Mouse (Mus musculus) hindbrain, embryonic 13.5 days (tissue): ENCODE measurements at regions not wholly inside any gene's neighbourhood (a gene's known extent, or its start where the extent isn't known, plus 50 kb on each side); places are given as distances from the start of the nearest gene placed in this dataset.

Experiments used
- ATAC-seq: fragments of 200-750 bp; cut with Nextera tagmentation; 2 replicates; pipeline ENCODE4 v1.8.0; 2017; ENCODE audit warnings: moderate TSS enrichment; ENCODE audit not compliant: low FRiP score
- H3K27ac ChIP-seq: fragments of 300-500 bp; sonication (generic); 2 replicates; pipeline ENCODE4 v1.5.1; 2015; ENCODE audit warnings: inconsistent platforms, mild to moderate bottlenecking, moderate library complexity
- H3K27me3 ChIP-seq: fragments of 300-500 bp; sonication (generic); 2 replicates; pipeline ENCODE4 v1.6.1; 2015; ENCODE audit warnings: mild to moderate bottlenecking, inconsistent platforms
- H3K36me3 ChIP-seq: fragments of 300-500 bp; sonication (generic); 2 replicates; pipeline ENCODE4 v1.6.1; 2015; ENCODE audit warnings: mild to moderate bottlenecking, inconsistent platforms
- H3K4me1 ChIP-seq: fragments of 300-500 bp; sonication (generic); replicated peaks from 2 replicates; pipeline ENCODE4 v1.6.1; 2015; ENCODE audit warnings: inconsistent platforms
- H3K4me2 ChIP-seq: fragments of 300-500 bp; sonication (generic); 2 replicates; pipeline ENCODE4 v1.6.1; 2015; ENCODE audit warnings: inconsistent platforms, mild to moderate bottlenecking, moderate library complexity
- H3K4me3 ChIP-seq: fragments of 300-500 bp; sonication (generic); 2 replicates; pipeline ENCODE4 v1.5.1; 2015; ENCODE audit warnings: mild to moderate bottlenecking, inconsistent platforms
- H3K9ac ChIP-seq: fragments of 300-500 bp; sonication (generic); 2 replicates; pipeline ENCODE4 v1.6.1; 2015; ENCODE audit warnings: mild to moderate bottlenecking, inconsistent platforms
- H3K9me3 ChIP-seq: fragments of 300-500 bp; sonication (generic); 2 replicates; pipeline ENCODE4 v1.6.1; 2016; ENCODE audit warnings: inconsistent platforms
- WGBS: fragments of 180-500 bp; shearing (Covaris S2); methylation state at CpG from one replicate; pipeline ENCODE4 v1.1.7; 2015; 5-methylcytosine and 5-hydroxymethylcytosine counted together

GRCm38 (mm10) chrX:167152611-167153010 lies 56.5 kb downstream of the Tmsb4x start:
- Histone ChIP-seq H3K9ac (no peak overlapping the region), H3K27me3 (peaks cover 51% of the 10 kb centered on the region), H3K4me1 (no peaks in the 10 kb centered on the region), H3K4me3 (no peak overlapping the region), H3K27ac (peak overlapping the region; percentile 30; the same call in 1 of the 2 replicates), H3K4me2 (no peak overlapping the region), H3K9me3 (no peaks in the 10 kb centered on the region), H3K36me3 (no peaks in the 10 kb centered on the region)
- 72% methylated on average over 4 of the region's 4 CpGs for WGBS
- ATAC-seq, result no peak

GRCm38 (mm10) chrX:167151341-167151740 lies 57.8 kb downstream of the Tmsb4x start:
- no peak for ATAC-seq
- no peaks in the 10 kb centered on the region for H3K4me1 ChIP-seq
- H3K36me3 ChIP-seq, result no peaks in the 10 kb centered on the region
- no peak overlapping the region for H3K4me3 ChIP-seq
- no peak overlapping the region for H3K4me2 ChIP-seq
- H3K9me3 ChIP-seq, result no peaks in the 10 kb centered on the region
- peaks cover 58% of the 10 kb centered on the region for H3K27me3 ChIP-seq
- H3K9ac ChIP-seq, result no peak overlapping the region
- no peak overlapping the region for H3K27ac ChIP-seq
- WGBS, result 36% methylated on average over 3 of the region's 3 CpGs

- H3K36me3 ChIP-seq, result no peaks in the 10 kb centered on the region
- H3K27me3 ChIP-seq, result peaks cover 62% of the 10 kb centered on the region
- WGBS, result 92% methylated on average over 4 of the region's 4 CpGs
Observed at GRCm38 (mm10) chrX:167149400-167149799, 59.7 kb downstream of the Tmsb4x start.

GRCm38 (mm10) chrX:167146513-167147360 lies 62.4 kb downstream of the Tmsb4x start:
- H3K4me2 ChIP-seq, result no peak overlapping the region
- ATAC-seq, result no peak
- H3K9ac ChIP-seq, result no peak overlapping the region
- no peaks in the 10 kb centered on the region for H3K4me1 ChIP-seq
- no peaks in the 10 kb centered on the region for H3K9me3 ChIP-seq
- H3K27me3 ChIP-seq, result peaks cover 55% of the 10 kb centered on the region
- H3K27ac ChIP-seq, result no peak overlapping the region
- 84% methylated on average over 8 of the region's 8 CpGs for WGBS
- no peak overlapping the region for H3K4me3 ChIP-seq
- H3K36me3 ChIP-seq, result no peaks in the 10 kb centered on the region

More at GRCm38 (mm10) chrX:167149400-167149799, 59.7 kb downstream of the Tmsb4x start:
- ATAC-seq, result no peak
- Histone ChIP-seq H3K9ac (no peak overlapping the region), H3K4me3 (no peak overlapping the region), H3K27ac (no peak overlapping the region), H3K9me3 (no peaks in the 10 kb centered on the region), H3K4me2 (no peak overlapping the region), H3K4me1 (no peaks in the 10 kb centered on the region)

GRCm38 (mm10) chrX:167145508-167146182 lies 63.5 kb downstream of the Tmsb4x start:
- H3K4me3 ChIP-seq, result no peak overlapping the region
- no peaks in the 10 kb centered on the region for H3K36me3 ChIP-seq
- 68% methylated on average over 11 of the region's 11 CpGs for WGBS
- H3K4me1 ChIP-seq, result no peaks in the 10 kb centered on the region
- H3K9me3 ChIP-seq, result no peaks in the 10 kb centered on the region
- H3K9ac ChIP-seq, result no peak overlapping the region
- H3K27ac ChIP-seq, result no peak overlapping the region
- no peak overlapping the region for H3K4me2 ChIP-seq
- peaks cover 48% of the 10 kb centered on the region for H3K27me3 ChIP-seq
- no peak for ATAC-seq

- Histone ChIP-seq H3K36me3 (no peaks in the 10 kb centered on the region), H3K9me3 (no peaks in the 10 kb centered on the region), H3K27me3 (peaks cover 20% of the 10 kb centered on the region; the same call in 1 of the 2 replicates), H3K4me1 (no peaks in the 10 kb centered on the region), H3K4me3 (no peak overlapping the region), H3K4me2 (no peak overlapping the region), H3K27ac (no peak overlapping the region), H3K9ac (no peak overlapping the region)
- ATAC-seq, result no peak
- 72% methylated on average over 2 of the region's 2 CpGs for WGBS
Observed at GRCm38 (mm10) chrX:167139110-167139509, 70.0 kb downstream of the Tmsb4x start.

- 90% methylated on average over 3 of the region's 3 CpGs for WGBS
- no peak for ATAC-seq
Observed at GRCm38 (mm10) chrX:167134250-167134649, 74.9 kb downstream of the Tmsb4x start.

GRCm38 (mm10) chrX:167132989-167133395 lies 76.1 kb downstream of the Tmsb4x start:
- no peaks in the 10 kb centered on the region for H3K4me1 ChIP-seq
- H3K36me3 ChIP-seq, result no peaks in the 10 kb centered on the region
- H3K27me3 ChIP-seq, result peaks cover 45% of the 10 kb centered on the region; the same call in 1 of the 2 replicates
- H3K4me2 ChIP-seq, result no peak overlapping the region
- no peaks in the 10 kb centered on the region for H3K9me3 ChIP-seq
- no peak for ATAC-seq
- no peak overlapping the region for H3K9ac ChIP-seq
- no peak overlapping the region for H3K27ac ChIP-seq
- 83% methylated on average over 4 of the region's 4 CpGs for WGBS
- no peak overlapping the region for H3K4me3 ChIP-seq

More at GRCm38 (mm10) chrX:167134250-167134649, 74.9 kb downstream of the Tmsb4x start:
- no peaks in the 10 kb centered on the region for H3K9me3 ChIP-seq
- H3K27me3 ChIP-seq, result peaks cover 45% of the 10 kb centered on the region; the same call in 1 of the 2 replicates
- H3K36me3 ChIP-seq, result no peaks in the 10 kb centered on the region
- no peak overlapping the region for H3K9ac ChIP-seq
- no peak overlapping the region for H3K27ac ChIP-seq
- H3K4me3 ChIP-seq, result no peak overlapping the region
- H3K4me1 ChIP-seq, result no peaks in the 10 kb centered on the region
- no peak overlapping the region for H3K4me2 ChIP-seq

GRCm38 (mm10) chrX:167131317-167131716 lies 77.8 kb downstream of the Tmsb4x start:
- Histone ChIP-seq H3K27me3 (peaks cover 50% of the 10 kb centered on the region), H3K4me1 (no peaks in the 10 kb centered on the region), H3K27ac (no peak overlapping the region), H3K4me2 (no peak overlapping the region), H3K9ac (no peak overlapping the region), H3K9me3 (no peaks in the 10 kb centered on the region), H3K36me3 (no peaks in the 10 kb centered on the region), H3K4me3 (no peak overlapping the region)
- no peak for ATAC-seq
- WGBS, result 94% methylated on average over 3 of the region's 3 CpGs

- WGBS, result 83% methylated on average over 5 of the region's 5 CpGs
Observed at GRCm38 (mm10) chrX:167130601-167131000, 78.5 kb downstream of the Tmsb4x start.

GRCm38 (mm10) chrX:167119288-167119687 lies 89.8 kb downstream of the Tmsb4x start:
- H3K4me3 ChIP-seq, result no peak overlapping the region
- no peak for ATAC-seq
- no peak overlapping the region for H3K9ac ChIP-seq
- H3K9me3 ChIP-seq, result no peaks in the 10 kb centered on the region
- no peaks in the 10 kb centered on the region for H3K36me3 ChIP-seq
- no peak overlapping the region for H3K4me2 ChIP-seq
- H3K27ac ChIP-seq, result no peak overlapping the region
- peaks cover 45% of the 10 kb centered on the region for H3K27me3 ChIP-seq
- no peaks in the 10 kb centered on the region for H3K4me1 ChIP-seq
- 88% methylated on average over 4 of the region's 4 CpGs for WGBS

More at GRCm38 (mm10) chrX:167130601-167131000, 78.5 kb downstream of the Tmsb4x start:
- no peaks in the 10 kb centered on the region for H3K36me3 ChIP-seq
- no peak overlapping the region for H3K4me3 ChIP-seq
- no peak overlapping the region for H3K4me2 ChIP-seq
- no peak overlapping the region for H3K27ac ChIP-seq
- H3K4me1 ChIP-seq, result no peaks in the 10 kb centered on the region
- no peak overlapping the region for H3K9ac ChIP-seq
- no peak for ATAC-seq
- no peaks in the 10 kb centered on the region for H3K9me3 ChIP-seq
- H3K27me3 ChIP-seq, result peaks cover 54% of the 10 kb centered on the region

- Histone ChIP-seq H3K9ac (no peak overlapping the region), H3K36me3 (no peaks in the 10 kb centered on the region), H3K27ac (no peak overlapping the region), H3K4me3 (no peak overlapping the region), H3K4me1 (no peaks in the 10 kb centered on the region), H3K4me2 (no peak overlapping the region), H3K9me3 (no peaks in the 10 kb centered on the region), H3K27me3 (peaks cover 32% of the 10 kb centered on the region; the same call in 1 of the 2 replicates)
- 83% methylated on average over 1 of the region's 1 CpGs for WGBS
- ATAC-seq, result no peak
Observed at GRCm38 (mm10) chrX:167115096-167115495, 94.0 kb downstream of the Tmsb4x start.
